Mouse (Mus musculus): Measurements from ENCODE around the gene Cldn8. TPM values are rescaled to one million over a fixed set of nuclear protein-coding genes. Genes with fewer than 3 reads are reported as not detected.

Gene Cldn8
- polyA plus RNA-seq, 1 experiment = not detected

- TF ChIP-seq POLR2A (IDR thresholded peaks at IDR 0.05; ENCODE audit: borderline replicate concordance, insufficient read depth, low read length) = no peak
- no peak for TF ChIP-seq CTCF (IDR thresholded peaks at IDR 0.05; ENCODE audit: borderline replicate concordance, insufficient read depth, low read depth, low read length)
- no peak overlapping the region for H3K27ac ChIP-seq (ENCODE audit: insufficient read depth, low read length)
These were observed 29.8 kb upstream of the Cldn8 start for GRCm38 (mm10) chr16:88592758-88593157.

DNA sequence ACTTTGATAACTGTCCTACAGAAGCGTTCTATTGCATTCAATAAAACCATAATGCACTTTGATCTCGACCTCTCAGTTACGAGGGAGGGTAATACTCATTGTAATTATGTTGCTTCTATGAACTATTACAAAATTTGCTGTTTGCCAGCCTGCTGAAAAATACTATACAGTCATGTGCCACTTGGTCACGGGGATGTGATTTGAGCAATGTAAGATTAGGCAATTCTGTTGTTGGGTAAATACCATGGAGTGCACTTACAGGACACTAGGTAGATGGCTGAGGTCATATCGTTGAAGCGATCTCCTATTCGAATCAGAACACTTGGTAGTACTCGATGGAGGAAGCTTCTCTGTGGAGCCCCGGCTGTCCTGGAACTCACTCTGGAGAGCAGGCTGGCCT is 20.4 kb upstream of the Cldn8 start:
- Histone ChIP-seq H3K27ac (ENCODE audit: insufficient read depth, low read length) (no peak overlapping the region), H3K4me3 (replicated peaks; ENCODE audit: insufficient read depth, low read depth, low read length) (no peak overlapping the region), H3K27me3 (ENCODE audit: control insufficient read depth, insufficient read depth, low read length) (no peaks in the 10 kb centered on the region), H3K4me1 (ENCODE audit: control insufficient read depth, insufficient read depth, low read length) (no peaks in the 10 kb centered on the region)
- no peak for DNase-seq
- WGBS = 94% methylated on average over 9 of the region's 9 CpGs
- TF ChIP-seq POLR2A (IDR thresholded peaks at IDR 0.05; ENCODE audit: borderline replicate concordance, insufficient read depth, low read length) (no peak), CTCF (IDR thresholded peaks at IDR 0.05; ENCODE audit: borderline replicate concordance, insufficient read depth, low read depth, low read length) (no peak)

More at GRCm38 (mm10) chr16:88592758-88593157, 29.8 kb upstream of the Cldn8 start:
- H3K4me1 ChIP-seq (ENCODE audit: control insufficient read depth, insufficient read depth, low read length) = no peaks in the 10 kb centered on the region
- no peaks in the 10 kb centered on the region for H3K27me3 ChIP-seq (ENCODE audit: control insufficient read depth, insufficient read depth, low read length)
- no peak for DNase-seq
- no peak overlapping the region for H3K4me3 ChIP-seq (replicated peaks; ENCODE audit: insufficient read depth, low read depth, low read length)

DNA sequence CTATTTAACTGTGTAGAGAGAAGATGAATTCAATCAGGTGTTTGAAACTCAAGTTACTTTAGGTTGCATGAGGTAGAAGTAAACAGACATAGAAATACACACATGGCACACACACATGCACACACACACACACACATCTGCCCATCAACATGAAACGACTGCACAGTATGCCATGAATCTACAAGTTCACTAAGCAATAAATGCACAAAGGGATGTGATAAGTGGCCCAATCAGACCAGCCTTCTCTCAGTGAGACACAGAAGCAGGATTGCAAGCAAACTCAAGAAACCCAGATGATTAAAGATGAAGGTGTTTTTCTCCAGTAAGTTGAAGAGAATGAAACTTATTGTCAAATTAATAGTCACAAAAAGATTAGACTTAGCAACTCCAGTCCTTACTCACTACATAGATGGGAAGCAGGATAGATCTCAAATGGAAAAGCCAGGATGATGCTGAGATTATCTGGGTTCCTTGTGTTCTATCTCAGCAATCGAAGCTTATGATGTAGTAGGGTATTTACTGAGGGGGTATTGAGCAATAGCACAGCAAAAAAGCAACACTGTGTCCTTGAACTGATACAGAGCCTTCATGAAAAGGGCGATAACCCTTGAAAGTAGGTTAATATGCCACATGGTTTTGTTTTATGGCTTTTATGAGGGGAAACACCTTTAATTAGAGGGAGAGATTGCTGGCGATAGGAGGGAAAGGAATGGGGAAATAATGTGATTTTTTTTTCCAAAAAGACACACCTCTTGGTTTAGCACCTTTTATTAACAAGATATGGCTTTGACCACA is 13.1 kb upstream of the Cldn8 start:
- WGBS = 80% methylated on average over 4 of the region's 4 CpGs
- no peak for DNase-seq
- Histone ChIP-seq H3K4me3 (replicated peaks; ENCODE audit: insufficient read depth, low read depth, low read length) (no peak overlapping the region), H3K27me3 (ENCODE audit: control insufficient read depth, insufficient read depth, low read length) (no peaks in the 10 kb centered on the region), H3K4me1 (ENCODE audit: control insufficient read depth, insufficient read depth, low read length) (no peaks in the 10 kb centered on the region), H3K27ac (ENCODE audit: insufficient read depth, low read length) (no peak overlapping the region)
- TF ChIP-seq CTCF (IDR thresholded peaks at IDR 0.05; ENCODE audit: borderline replicate concordance, insufficient read depth, low read depth, low read length) = no peak
- TF ChIP-seq POLR2A (IDR thresholded peaks at IDR 0.05; ENCODE audit: borderline replicate concordance, insufficient read depth, low read length) = no peak

DNA sequence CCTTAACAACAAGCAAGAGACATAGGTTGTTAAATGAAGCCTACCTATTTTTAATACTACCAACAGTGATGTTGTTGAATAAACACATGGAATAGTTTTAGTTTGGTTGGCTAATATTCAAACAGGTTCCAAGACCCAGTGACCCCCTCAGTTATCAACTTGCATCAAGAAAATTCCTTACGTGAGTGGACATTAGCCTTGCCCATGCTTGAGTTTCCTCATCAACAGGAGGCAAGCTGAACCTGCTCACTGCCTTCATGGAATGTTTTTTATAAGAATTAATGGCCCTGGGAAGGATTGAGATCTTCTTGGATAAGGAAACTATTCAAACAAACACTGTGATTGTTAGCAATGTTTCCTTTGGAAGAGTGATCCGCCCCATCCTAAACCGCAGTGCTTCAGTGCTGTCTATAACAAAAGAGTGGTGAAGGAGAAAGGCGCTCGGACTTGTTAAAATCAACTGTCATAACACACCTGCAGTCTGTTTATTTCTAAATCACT is 10.0 kb upstream of the Cldn8 start:
- H3K4me3 ChIP-seq (replicated peaks; ENCODE audit: insufficient read depth, low read depth, low read length) = no peak overlapping the region
- 89% methylated on average over 5 of the region's 5 CpGs for WGBS
- no peak for DNase-seq
- H3K27ac ChIP-seq (ENCODE audit: insufficient read depth, low read length) = no peak overlapping the region
- TF ChIP-seq CTCF (IDR thresholded peaks at IDR 0.05; ENCODE audit: borderline replicate concordance, insufficient read depth, low read depth, low read length) (no peak), POLR2A (IDR thresholded peaks at IDR 0.05; ENCODE audit: borderline replicate concordance, insufficient read depth, low read length) (no peak)
- no peaks in the 10 kb centered on the region for H3K4me1 ChIP-seq (ENCODE audit: control insufficient read depth, insufficient read depth, low read length)
- no peaks in the 10 kb centered on the region for H3K27me3 ChIP-seq (ENCODE audit: control insufficient read depth, insufficient read depth, low read length)

GRCm38 (mm10) chr16:88570136-88570535 is 7.2 kb upstream of the Cldn8 start:
- Histone ChIP-seq H3K4me1 (ENCODE audit: control insufficient read depth, insufficient read depth, low read length) (no peaks in the 10 kb centered on the region), H3K27me3 (ENCODE audit: control insufficient read depth, insufficient read depth, low read length) (no peaks in the 10 kb centered on the region), H3K4me3 (replicated peaks; ENCODE audit: insufficient read depth, low read depth, low read length) (no peak overlapping the region), H3K27ac (ENCODE audit: insufficient read depth, low read length) (no peak overlapping the region)
- no peak for TF ChIP-seq CTCF (IDR thresholded peaks at IDR 0.05; ENCODE audit: borderline replicate concordance, insufficient read depth, low read depth, low read length)
- no peak for TF ChIP-seq POLR2A (IDR thresholded peaks at IDR 0.05; ENCODE audit: borderline replicate concordance, insufficient read depth, low read length)
- no peak for DNase-seq

DNA sequence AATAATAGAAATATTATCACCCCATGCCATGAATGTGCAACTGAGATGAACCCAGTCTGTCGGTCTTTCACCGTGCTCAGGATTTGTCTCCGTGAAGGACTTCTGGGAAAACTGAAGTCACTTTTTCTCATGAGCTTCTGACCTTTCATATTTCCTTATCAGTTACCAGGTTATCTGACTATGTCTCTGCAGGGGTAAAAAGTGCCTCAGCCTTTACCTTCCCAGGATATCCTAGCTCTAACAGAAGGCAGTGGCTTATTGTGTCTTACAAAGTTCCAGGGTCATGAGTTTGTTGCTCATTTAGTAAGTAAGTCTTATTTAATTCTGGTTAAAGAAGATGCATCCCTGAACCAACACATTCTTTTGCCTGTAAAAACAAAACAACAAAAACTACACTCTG is 6.7 kb upstream of the Cldn8 start:
- no peaks in the 10 kb centered on the region for H3K4me1 ChIP-seq (ENCODE audit: control insufficient read depth, insufficient read depth, low read length)
- H3K27me3 ChIP-seq (ENCODE audit: control insufficient read depth, insufficient read depth, low read length) = no peaks in the 10 kb centered on the region
- no peak for TF ChIP-seq CTCF (IDR thresholded peaks at IDR 0.05; ENCODE audit: borderline replicate concordance, insufficient read depth, low read depth, low read length)
- no peak for TF ChIP-seq POLR2A (IDR thresholded peaks at IDR 0.05; ENCODE audit: borderline replicate concordance, insufficient read depth, low read length)
- 94% methylated on average over 3 of the region's 3 CpGs for WGBS
- no peak overlapping the region for H3K27ac ChIP-seq (ENCODE audit: insufficient read depth, low read length)
- H3K4me3 ChIP-seq (replicated peaks; ENCODE audit: insufficient read depth, low read depth, low read length) = no peak overlapping the region
- no peak for DNase-seq

- Histone ChIP-seq H3K4me1 (ENCODE audit: control insufficient read depth, insufficient read depth, low read length) (no peaks in the 10 kb centered on the region), H3K27me3 (ENCODE audit: control insufficient read depth, insufficient read depth, low read length) (no peaks in the 10 kb centered on the region), H3K27ac (ENCODE audit: insufficient read depth, low read length) (no peak overlapping the region), H3K4me3 (replicated peaks; ENCODE audit: insufficient read depth, low read depth, low read length) (no peak overlapping the region)
- TF ChIP-seq CTCF (IDR thresholded peaks at IDR 0.05; ENCODE audit: borderline replicate concordance, insufficient read depth, low read depth, low read length) (no peak), POLR2A (IDR thresholded peaks at IDR 0.05; ENCODE audit: borderline replicate concordance, insufficient read depth, low read length) (no peak)
- 69% methylated on average over 1 of the region's 1 CpGs for WGBS
- DNase-seq = no peak
These were observed 6.1 kb upstream of the Cldn8 start for GRCm38 (mm10) chr16:88569096-88569495.

DNA sequence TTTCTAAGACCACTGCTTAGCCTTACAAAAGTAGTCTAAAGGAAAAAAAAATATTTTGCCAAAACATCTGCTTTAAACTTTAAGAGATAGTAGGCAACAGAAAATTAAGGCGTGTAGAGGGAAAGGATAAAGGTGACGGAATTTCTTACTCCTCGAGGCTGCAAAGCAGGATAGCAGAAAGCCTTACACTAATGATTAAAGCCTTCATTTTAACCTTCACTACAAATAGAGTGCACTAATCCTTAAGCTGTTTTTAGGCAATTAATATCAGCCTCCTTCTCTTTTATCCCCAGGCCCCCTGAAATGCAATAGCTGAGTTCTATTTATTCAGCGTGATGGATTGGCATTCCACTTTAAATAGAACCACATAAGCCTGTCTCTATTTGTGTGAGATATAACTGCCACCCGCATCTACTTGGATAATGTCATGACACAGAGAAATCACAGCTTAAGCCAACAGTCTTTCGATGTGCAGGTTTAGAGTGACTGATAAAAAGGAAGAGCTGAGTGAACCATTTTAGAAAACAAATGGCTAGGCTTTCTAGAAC is 1.3 kb downstream of the Cldn8 start:
- Histone ChIP-seq H3K4me3 (replicated peaks; ENCODE audit: insufficient read depth, low read depth, low read length) (no peak overlapping the region), H3K4me1 (ENCODE audit: control insufficient read depth, insufficient read depth, low read length) (no peaks in the 10 kb centered on the region), H3K27me3 (ENCODE audit: control insufficient read depth, insufficient read depth, low read length) (no peaks in the 10 kb centered on the region), H3K27ac (ENCODE audit: insufficient read depth, low read length) (no peak overlapping the region)
- DNase-seq = no peak
- WGBS = 82% methylated on average over 6 of the region's 6 CpGs
- no peak for TF ChIP-seq POLR2A (IDR thresholded peaks at IDR 0.05; ENCODE audit: borderline replicate concordance, insufficient read depth, low read length)
- TF ChIP-seq CTCF (IDR thresholded peaks at IDR 0.05; ENCODE audit: borderline replicate concordance, insufficient read depth, low read depth, low read length) = no peak

All from cerebellum, adult 2 months (tissue).